Mouse (Mus musculus) heart, embryonic 14.5 days (tissue): ENCODE results near the gene Wdr4. TPM values are rescaled to one million over a fixed set of nuclear protein-coding genes. Genes with fewer than 3 reads are reported as not detected.

Experiments used
- ATAC-seq: fragments of 200-750 bp; cut with Nextera tagmentation; 2 replicates; pipeline ENCODE4 v1.8.0; 2017; ENCODE audit warnings: low read depth, moderate TSS enrichment; ENCODE audit not compliant: insufficient number of reproducible peaks, insufficient read depth, low FRiP score
- H3K27ac ChIP-seq, 2 experiments: fragments of 200-500 bp in 1 of 2; fragments of 300-500 bp in 1 of 2; sonication (generic) in 1 of 2; replicated peaks in 1 of 2; 2 replicates each; pipeline ENCODE4 v1.5.1; 2012 to 2014; ENCODE audit warnings: low read depth in 2 of 2, low read length in 2 of 2, control low read depth in 1 of 2, mild to moderate bottlenecking in 1 of 2, mixed read lengths in 1 of 2; ENCODE audit not compliant: control insufficient read depth in 1 of 2, insufficient read depth in 1 of 2
- H3K27me3 ChIP-seq: fragments of 300-500 bp; sonication (generic); 2 replicates; pipeline ENCODE4 v1.6.1; 2014; ENCODE audit warnings: mild to moderate bottlenecking, low read length, control low read depth; ENCODE audit not compliant: control insufficient read depth, insufficient read depth
- H3K36me3 ChIP-seq: fragments of 300-500 bp; sonication (generic); 2 replicates; pipeline ENCODE4 v1.6.1; 2014; ENCODE audit warnings: mild to moderate bottlenecking, control low read depth, low read length, mixed read lengths; ENCODE audit not compliant: control insufficient read depth, insufficient read depth
- H3K4me1 ChIP-seq, 2 experiments: fragments of 200-500 bp in 1 of 2; fragments of 300-500 bp in 1 of 2; sonication (generic) in 1 of 2; 2 replicates each; pipeline ENCODE4 v1.6.1; 2012 to 2014; ENCODE audit warnings: low read length in 2 of 2, control low read depth in 1 of 2, mixed read lengths in 1 of 2; ENCODE audit not compliant: control insufficient read depth in 2 of 2, insufficient read depth in 2 of 2
- H3K4me2 ChIP-seq: fragments of 300-500 bp; sonication (generic); 2 replicates; pipeline ENCODE4 v1.6.1; 2014; ENCODE audit warnings: mild to moderate bottlenecking, low read length
- H3K4me3 ChIP-seq, 2 experiments: fragments of 200-500 bp in 1 of 2; fragments of 300-500 bp in 1 of 2; sonication (generic) in 1 of 2; 2 replicates each; pipeline ENCODE4 v1.5.1; 2012 to 2014; ENCODE audit warnings: low read length in 2 of 2, mild to moderate bottlenecking in 2 of 2, control low read depth in 1 of 2, low read depth in 1 of 2, moderate library complexity in 1 of 2; ENCODE audit not compliant: control insufficient read depth in 1 of 2, insufficient read depth in 1 of 2
- H3K9ac ChIP-seq: fragments of 300-500 bp; sonication (generic); 2 replicates; pipeline ENCODE4 v1.6.1; 2014; ENCODE audit warnings: mild to moderate bottlenecking, low read length
- H3K9me3 ChIP-seq: fragments of 300-500 bp; sonication (generic); 2 replicates; pipeline ENCODE4 v1.6.1; 2016; ENCODE audit warnings: low read length, control low read depth; ENCODE audit not compliant: control insufficient read depth
- WGBS: fragments of 180-500 bp; shearing (Covaris S2); extraction: QIAGEN DNeasy Blood & Tissue Kit; methylation state at CpG from one replicate; pipeline ENCODE4 v1.1.7; 2014; 5-methylcytosine and 5-hydroxymethylcytosine counted together
- polyA plus RNA-seq: library from polyadenylated mRNA; unstranded; fragments of >200 nt; fragmentation: Nextera tagmentation; extraction: Ambion mirVana; gene quantifications from 2 replicates; pipeline ENCODE4 v1.2.1, GENCODE M21; 2014

Gene Wdr4
- polyA plus RNA-seq, 1 experiment from 2014 or later, result 17.9 TPM

GRCm38 (mm10) chr17:31470766-31471418, 48.9 kb downstream of the Wdr4 start:
- Histone ChIP-seq H3K4me3 (no peak overlapping the region), H3K27ac (no peak overlapping the region), H3K9me3 (no peaks in the 10 kb centered on the region; the same call in 1 of the 2 replicates), H3K4me1 (no peaks in the 10 kb centered on the region), H3K4me2 (no peak overlapping the region), H3K9ac (no peak overlapping the region), H3K27me3 (no peaks in the 10 kb centered on the region), H3K36me3 (peaks cover 12% of the 10 kb centered on the region; the same call in 1 of the 2 replicates)
- no peak; the same call in 1 of the 2 replicates for ATAC-seq
- whole genome bisulfite sequencing, result 82% methylated on average over 5 of the region's 5 CpGs

- Histone ChIP-seq H3K4me2 (no peak overlapping the region), H3K27ac (no peak overlapping the region), H3K9ac (no peak overlapping the region), H3K4me1 (no peaks in the 10 kb centered on the region), H3K4me3 (no peak overlapping the region), H3K9me3 (no peaks in the 10 kb centered on the region; the same call in 1 of the 2 replicates), H3K36me3 (peaks cover 12% of the 10 kb centered on the region; the same call in 1 of the 2 replicates), H3K27me3 (no peaks in the 10 kb centered on the region)
- 56% methylated on average over 5 of the region's 5 CpGs for WGBS
- no peak for ATAC-seq
Measured at GRCm38 (mm10) chr17:31468496-31468895, 51.3 kb downstream of the Wdr4 start.

- Histone ChIP-seq H3K4me2 (no peak overlapping the region), H3K9ac (no peak overlapping the region), H3K27ac (no peak overlapping the region), H3K4me1 (no peaks in the 10 kb centered on the region), H3K9me3 (no peaks in the 10 kb centered on the region; the same call in 1 of the 2 replicates), H3K4me3 (no peak overlapping the region), H3K27me3 (no peaks in the 10 kb centered on the region), H3K36me3 (peaks cover 12% of the 10 kb centered on the region; the same call in 1 of the 2 replicates)
- WGBS, result 83% methylated on average over 3 of the region's 3 CpGs
- ATAC-seq, result no peak
Measured at GRCm38 (mm10) chr17:31466854-31467253, 52.9 kb downstream of the Wdr4 start.

- Histone ChIP-seq H3K4me1 (no peaks in the 10 kb centered on the region), H3K9ac (no peak overlapping the region), H3K27ac (no peak overlapping the region), H3K36me3 (peaks cover 16% of the 10 kb centered on the region; the same call in 1 of the 2 replicates), H3K4me2 (no peak overlapping the region), H3K9me3 (no peaks in the 10 kb centered on the region; the same call in 1 of the 2 replicates), H3K27me3 (no peaks in the 10 kb centered on the region), H3K4me3 (no peak overlapping the region)
- 65% methylated on average over 2 of the region's 2 CpGs for WGBS
- no peak for ATAC-seq
Measured at GRCm38 (mm10) chr17:31462506-31462905, 57.3 kb downstream of the Wdr4 start.

- Histone ChIP-seq H3K9me3 (no peaks in the 10 kb centered on the region), H3K27me3 (no peaks in the 10 kb centered on the region), H3K4me2 (no peak overlapping the region), H3K9ac (no peak overlapping the region), H3K36me3 (0 out of 2 replicates have a peak, but pooled peaks cover 4% of the 10 kb centered on the region), H3K4me3 (no peak overlapping the region), H3K27ac (no peak overlapping the region), H3K4me1 (no peaks in the 10 kb centered on the region; a peak in 1 of 4 replicates)
- 71% methylated on average over 4 of the region's 4 CpGs for WGBS
- no peak for ATAC-seq
Measured at GRCm38 (mm10) chr17:31460416-31460815, 59.4 kb downstream of the Wdr4 start.

- WGBS, result 63% methylated on average over 18 of the region's 18 CpGs
- Histone ChIP-seq H3K9me3 (no peaks in the 10 kb centered on the region), H3K4me1 (peaks cover 0 to 4% of the 10 kb centered on the region in 2 experiments; a peak in 1 of 4 replicates), H3K4me2 (no peak overlapping the region), H3K27me3 (no peaks in the 10 kb centered on the region), H3K36me3 (0 out of 2 replicates have a peak, but pooled peaks cover 4% of the 10 kb centered on the region), H3K4me3 (no peak overlapping the region), H3K27ac (no peak overlapping the region), H3K9ac (no peak overlapping the region)
- no peak for ATAC-seq
Measured at GRCm38 (mm10) chr17:31456723-31457567, 62.8 kb downstream of the Wdr4 start.

GRCm38 (mm10) chr17:31454056-31454455, 65.7 kb downstream of the Wdr4 start:
- 88% methylated on average over 9 of the region's 9 CpGs for WGBS
- H3K36me3 ChIP-seq, result no peaks in the 10 kb centered on the region
- no peak overlapping the region for H3K4me2 ChIP-seq
- no peak overlapping the region for H3K4me3 ChIP-seq
- no peaks in the 10 kb centered on the region for H3K9me3 ChIP-seq
- H3K9ac ChIP-seq, result no peak overlapping the region
- no peaks in the 10 kb centered on the region for H3K27me3 ChIP-seq
- H3K4me1 ChIP-seq, result peaks cover 0 to 4% of the 10 kb centered on the region in 2 experiments; a peak in 1 of 4 replicates
- no peak for ATAC-seq
- H3K27ac ChIP-seq, result no peak overlapping the region
